Mouse (Mus musculus): ENCODE results near the gene Cblb.

DNA sequence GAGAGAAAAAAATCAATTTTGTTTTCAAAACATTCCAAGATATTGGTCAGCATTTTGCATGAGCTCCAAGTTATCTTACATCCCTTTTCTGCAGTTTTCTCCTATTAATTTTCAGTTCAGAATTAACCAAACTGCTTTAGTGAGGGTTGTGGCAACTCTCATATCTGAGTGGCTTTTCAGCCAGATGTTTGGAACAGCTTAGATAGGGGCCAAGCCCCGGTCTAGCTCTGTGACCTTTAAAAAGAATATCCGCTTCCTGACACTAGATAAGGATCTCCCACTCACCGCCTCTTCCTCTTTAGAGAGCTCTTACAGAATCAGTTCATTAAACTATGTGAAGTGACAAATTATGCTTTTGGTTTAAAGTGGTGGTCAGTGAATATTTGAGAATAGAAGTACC lies 50.7 kb downstream of the Cblb start:
- no peak for TF ChIP-seq POLR2A (IDR thresholded peaks at IDR 0.05; ENCODE audit: extremely low read depth, insufficient read depth, low read length)
- no peak for TF ChIP-seq CTCF (IDR thresholded peaks at IDR 0.05; ENCODE audit: extremely low read depth, insufficient read depth, low read length)

All from cortical plate, adult 2 months (tissue).